Mouse (Mus musculus) midbrain, embryonic 16.5 days (tissue): ENCODE measurements around the gene Aqp7. TPM values are rescaled to one million over a fixed set of nuclear protein-coding genes. Genes with fewer than 3 reads are reported as not detected.

ENCODE experiments used
- ATAC-seq: fragments of 200-750 bp; cut with Nextera tagmentation; 2 replicates; pipeline ENCODE4 v1.8.0; 2017; ENCODE audit warnings: moderate TSS enrichment
- H3K27ac ChIP-seq: fragments of 300-500 bp; sonication (generic); 2 replicates; pipeline ENCODE4 v1.5.1; 2014; ENCODE audit warnings: mild to moderate bottlenecking, low read length, mixed read lengths
- H3K27me3 ChIP-seq: fragments of 300-500 bp; sonication (generic); 2 replicates; pipeline ENCODE4 v1.6.1; 2014; ENCODE audit warnings: low read depth, low read length, mixed read lengths; ENCODE audit not compliant: control insufficient read depth, insufficient read depth
- H3K36me3 ChIP-seq: fragments of 300-500 bp; sonication (generic); 2 replicates; pipeline ENCODE4 v1.6.1; 2014; ENCODE audit warnings: mild to moderate bottlenecking, low read length, moderate library complexity, mixed read lengths; ENCODE audit not compliant: control insufficient read depth, insufficient read depth
- H3K4me1 ChIP-seq: fragments of 300-500 bp; sonication (generic); 2 replicates; pipeline ENCODE4 v1.6.1; 2014; ENCODE audit warnings: mild to moderate bottlenecking, low read length, mixed read lengths; ENCODE audit not compliant: control insufficient read depth, insufficient read depth
- H3K4me2 ChIP-seq: fragments of 300-500 bp; sonication (generic); 2 replicates; pipeline ENCODE4 v1.6.1; 2014; ENCODE audit warnings: mild to moderate bottlenecking, low read length, mixed read lengths
- H3K4me3 ChIP-seq: fragments of 300-500 bp; sonication (generic); 2 replicates; pipeline ENCODE4 v1.5.1; 2014; ENCODE audit warnings: low read depth, mild to moderate bottlenecking, low read length, moderate library complexity, mixed read lengths
- H3K9ac ChIP-seq: fragments of 300-500 bp; sonication (generic); 2 replicates; pipeline ENCODE4 v1.6.1; 2014; ENCODE audit warnings: low read depth, low read length, mixed read lengths
- H3K9me3 ChIP-seq: fragments of 300-500 bp; sonication (generic); replicated peaks from 2 replicates; pipeline ENCODE4 v1.6.1; 2014; ENCODE audit warnings: mild to moderate bottlenecking, low read length, mixed read lengths; ENCODE audit not compliant: control insufficient read depth, poor library complexity, severe bottlenecking
- WGBS: fragments of 180-500 bp; shearing (Covaris S2); extraction: QIAGEN DNeasy Blood & Tissue Kit; methylation state at CpG from one replicate; pipeline ENCODE4 v1.1.7; 2014; 5-methylcytosine and 5-hydroxymethylcytosine counted together
- microRNA-seq: library from miRNA; unstranded; fragments of <30 nt; microRNA quantifications from one replicate; pipeline ENCODE4, GENCODE M21; 2017
- polyA plus RNA-seq: library from polyadenylated mRNA; unstranded; fragments of >200 nt; fragmentation: Nextera tagmentation; extraction: Ambion mirVana; gene quantifications from 2 replicates; pipeline ENCODE4 v1.2.1, GENCODE M21; 2015

Gene Aqp7
- polyA plus RNA-seq, 1 experiment from 2014 or later, result not detected

DNA sequence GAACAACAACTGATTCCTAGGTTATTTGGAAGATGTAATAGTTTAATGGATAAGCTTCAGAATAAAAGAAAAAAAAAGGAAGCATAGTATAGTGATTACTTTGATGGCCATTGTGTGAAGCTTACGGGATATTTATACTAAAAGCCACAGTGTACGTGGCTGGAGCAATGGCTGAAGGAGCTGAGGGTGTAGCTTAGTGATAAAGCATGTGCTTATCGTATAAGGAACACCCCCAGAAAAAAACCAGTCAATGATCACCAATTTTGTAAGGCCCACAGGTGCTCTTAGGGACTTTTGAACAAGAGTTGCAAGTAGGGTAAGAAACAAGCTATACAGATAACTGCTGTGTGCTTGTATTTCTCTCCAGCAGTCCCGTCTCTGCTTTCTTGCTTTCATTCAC is 50.0 kb downstream of the Aqp7 start:
- Histone ChIP-seq H3K4me1 (no peaks in the 10 kb centered on the region), H3K27me3 (no peaks in the 10 kb centered on the region), H3K4me2 (no peak overlapping the region), H3K9me3 (no peaks in the 10 kb centered on the region), H3K4me3 (no peak overlapping the region), H3K9ac (no peak overlapping the region), H3K36me3 (peaks cover 64% of the 10 kb centered on the region), H3K27ac (no peak overlapping the region)
- no peak for ATAC-seq
- 96% methylated on average over 4 of the region's 4 CpGs for WGBS

DNA sequence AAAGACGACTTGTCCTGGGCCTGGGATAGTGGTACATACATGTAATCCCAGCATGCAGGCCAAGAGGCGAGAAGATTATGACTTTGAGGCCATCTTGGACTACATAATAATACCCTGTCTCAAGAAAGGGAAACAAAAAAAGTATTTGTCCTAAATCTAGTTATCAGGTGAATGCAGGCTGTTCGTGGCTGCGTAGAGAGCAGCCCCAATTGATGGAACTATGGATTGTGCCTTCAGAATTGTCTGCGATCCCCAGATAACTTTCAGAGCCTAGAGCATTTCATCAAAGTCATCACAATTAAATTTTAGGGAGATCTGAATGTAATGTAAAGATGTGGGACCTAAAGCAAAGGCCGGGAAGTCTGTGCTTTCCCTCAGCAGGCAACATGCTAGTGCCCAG is 51.6 kb downstream of the Aqp7 start:
- no peak overlapping the region for H3K9ac ChIP-seq
- no peak overlapping the region for H3K27ac ChIP-seq
- no peaks in the 10 kb centered on the region for H3K4me1 ChIP-seq
- H3K4me3 ChIP-seq, result no peak overlapping the region
- H3K36me3 ChIP-seq, result peaks cover 62% of the 10 kb centered on the region
- 94% methylated on average over 6 of the region's 6 CpGs for WGBS
- no peak overlapping the region for H3K4me2 ChIP-seq
- H3K9me3 ChIP-seq, result no peaks in the 10 kb centered on the region
- H3K27me3 ChIP-seq, result no peaks in the 10 kb centered on the region
- no peak for ATAC-seq

DNA sequence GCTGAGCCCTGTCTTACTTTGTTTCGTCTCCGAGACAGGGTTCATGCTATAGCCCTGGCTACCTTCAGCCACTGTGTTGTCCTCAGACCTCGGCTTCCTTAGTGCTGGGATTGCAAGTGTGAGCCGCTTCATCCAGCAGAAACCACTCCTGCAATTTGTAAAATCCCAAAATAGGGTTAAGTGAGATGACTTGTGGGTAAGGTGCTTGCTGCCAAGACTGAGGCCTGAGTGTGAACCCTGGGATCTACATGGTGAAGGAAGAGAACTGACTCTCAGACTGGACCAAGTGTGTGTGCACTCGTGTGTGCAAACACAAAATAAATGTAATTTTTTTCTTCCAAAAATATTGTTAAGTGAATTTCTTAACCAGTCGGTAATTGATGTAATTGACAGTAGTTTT is 58.3 kb downstream of the Aqp7 start:
- no peak overlapping the region for H3K4me3 ChIP-seq

DNA sequence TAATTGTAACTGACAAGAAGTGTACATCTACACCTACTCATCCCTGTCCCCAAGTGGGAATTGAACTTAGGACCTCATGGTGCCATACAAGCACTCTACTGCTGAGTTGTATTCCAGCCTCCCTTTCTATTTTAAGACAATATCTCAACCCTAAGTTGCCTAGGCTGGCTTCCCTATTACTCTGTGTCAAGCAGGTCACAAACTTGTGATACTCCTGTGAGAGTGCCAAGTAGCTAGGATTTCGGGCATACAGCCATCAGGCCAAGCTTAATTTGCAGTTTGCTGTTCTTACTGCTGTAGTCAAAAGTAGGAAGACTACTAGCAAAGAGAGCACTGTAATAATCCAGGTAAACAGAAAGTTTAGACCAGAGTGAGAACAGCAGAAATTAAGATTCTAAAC is 64.3 kb downstream of the Aqp7 start:
- 91% methylated on average over 1 of the region's 1 CpGs for WGBS
- H3K4me2 ChIP-seq, result no peak overlapping the region

More for the DNA sequence above, 58.3 kb downstream of the Aqp7 start:
- H3K9ac ChIP-seq, result no peak overlapping the region
- no peak overlapping the region for H3K27ac ChIP-seq
- no peaks in the 10 kb centered on the region for H3K27me3 ChIP-seq
- ATAC-seq, result no peak
- H3K9me3 ChIP-seq, result no peaks in the 10 kb centered on the region
- H3K4me1 ChIP-seq, result no peaks in the 10 kb centered on the region
- no peak overlapping the region for H3K4me2 ChIP-seq
- WGBS, result 82% methylated on average over 6 of the region's 6 CpGs
- peaks cover 59% of the 10 kb centered on the region for H3K36me3 ChIP-seq

More for the DNA sequence above, 64.3 kb downstream of the Aqp7 start:
- H3K4me1 ChIP-seq, result no peaks in the 10 kb centered on the region
- no peak overlapping the region for H3K27ac ChIP-seq
- H3K9ac ChIP-seq, result no peak overlapping the region
- H3K9me3 ChIP-seq, result no peaks in the 10 kb centered on the region
- no peak for ATAC-seq
- H3K4me3 ChIP-seq, result no peak overlapping the region
- no peaks in the 10 kb centered on the region for H3K27me3 ChIP-seq
- H3K36me3 ChIP-seq, result peaks cover 30% of the 10 kb centered on the region

Small RNA genes within 50 kb of the gene (microRNA-seq; reads per million reads assigned to microRNA genes)
- 1.9 reads per million, percentile 5 among the genes with 10 or more reads in this experiment for gene Mir3094

Other genes with a start within 250 kb of the Aqp7 start
- gene B4galt1, start 194.1 kb downstream of the Aqp7 start, polyA plus RNA-seq, result 5.8 and 6.4 TPM in 2 replicates
- gene Spink4, start 128.1 kb downstream of the Aqp7 start, polyA plus RNA-seq, result not detected in 2 replicates
- gene Bag1, start 99.8 kb downstream of the Aqp7 start, polyA plus RNA-seq, result 166 and 181 TPM in 2 replicates
- 157 and 161 TPM in 2 replicates for gene Chmp5, start 99.7 kb downstream of the Aqp7 start, polyA plus RNA-seq
- 115 and 120 TPM in 2 replicates for gene Nfx1, start 77.2 kb downstream of the Aqp7 start, polyA plus RNA-seq
- gene Aqp3, start 50.0 kb upstream of the Aqp7 start, polyA plus RNA-seq, result 0.24 and 0.41 TPM in 2 replicates
- gene Nol6, start 76.3 kb upstream of the Aqp7 start, polyA plus RNA-seq, result 40.9 and 43.6 TPM in 2 replicates
- gene Ube2r2, start 87.6 kb upstream of the Aqp7 start, polyA plus RNA-seq, result 51.1 and 57.5 TPM in 2 replicates
- 56.4 and 57.6 TPM in 2 replicates for gene Ubap2, start 227.0 kb upstream of the Aqp7 start, polyA plus RNA-seq